Mouse (Mus musculus): ENCODE results near the gene Dad1. TPM values are rescaled to one million over a fixed set of nuclear protein-coding genes. Genes with fewer than 3 reads are reported as not detected.

Gene Dad1
- polyA plus RNA-seq, 1 experiment from 2014 or later = 256 TPM

GRCm38 (mm10) chr14:54244183-54244582, 9.7 kb downstream of the Dad1 start:
- no peaks in the 10 kb centered on the region for H3K9me3 ChIP-seq (replicated peaks; ENCODE audit: control insufficient read depth, low read length)
- H3K4me1 ChIP-seq (ENCODE audit: control insufficient read depth, insufficient read depth, low read length) = no peaks in the 10 kb centered on the region
- ATAC-seq (replicated peaks; ENCODE audit: insufficient number of reproducible peaks, low FRiP score, low TSS enrichment, low read depth) = no peak
- no peak overlapping the region for H3K27ac ChIP-seq (replicated peaks; ENCODE audit: low read depth, low read length)
- no peak overlapping the region for H3K9ac ChIP-seq (replicated peaks; ENCODE audit: low read length)
- WGBS = 71% methylated on average over 3 of the region's 3 CpGs
- H3K4me3 ChIP-seq (ENCODE audit: low read depth, low read length) = no peak overlapping the region
- 0 out of 2 replicates have a peak, but pooled peaks cover 5% of the 10 kb centered on the region for H3K36me3 ChIP-seq (replicated peaks; ENCODE audit: control insufficient read depth, insufficient read depth, low read depth, low read length)
- peak; percentile 18 for DNase-seq (ENCODE audit: low spot score)
- H3K4me2 ChIP-seq (ENCODE audit: low read depth, low read length) = no peak overlapping the region
- no peaks in the 10 kb centered on the region for H3K27me3 ChIP-seq (ENCODE audit: control insufficient read depth, insufficient read depth, low read length)

GRCm38 (mm10) chr14:54240542-54240941, 13.4 kb downstream of the Dad1 start:
- no peaks in the 10 kb centered on the region for H3K4me1 ChIP-seq (ENCODE audit: control insufficient read depth, insufficient read depth, low read length)
- 0 out of 2 replicates have a peak, but pooled peaks cover 5% of the 10 kb centered on the region for H3K36me3 ChIP-seq (replicated peaks; ENCODE audit: control insufficient read depth, insufficient read depth, low read depth, low read length)
- no peak overlapping the region for H3K27ac ChIP-seq (replicated peaks; ENCODE audit: low read depth, low read length)
- 90% methylated on average over 5 of the region's 5 CpGs for WGBS
- H3K4me2 ChIP-seq (ENCODE audit: low read depth, low read length) = no peak overlapping the region
- DNase-seq (ENCODE audit: low spot score) (no peak), ATAC-seq (replicated peaks; ENCODE audit: insufficient number of reproducible peaks, low FRiP score, low TSS enrichment, low read depth) (no peak)
- no peaks in the 10 kb centered on the region for H3K27me3 ChIP-seq (ENCODE audit: control insufficient read depth, insufficient read depth, low read length)
- no peak overlapping the region for H3K4me3 ChIP-seq (ENCODE audit: low read depth, low read length)
- no peak overlapping the region for H3K9ac ChIP-seq (replicated peaks; ENCODE audit: low read length)
- no peaks in the 10 kb centered on the region for H3K9me3 ChIP-seq (replicated peaks; ENCODE audit: control insufficient read depth, low read length)

GRCm38 (mm10) chr14:54239002-54239736, 14.7 kb downstream of the Dad1 start:
- Histone ChIP-seq H3K9ac (replicated peaks; ENCODE audit: low read length) (no peak overlapping the region), H3K27me3 (ENCODE audit: control insufficient read depth, insufficient read depth, low read length) (no peaks in the 10 kb centered on the region), H3K27ac (replicated peaks; ENCODE audit: low read depth, low read length) (no peak overlapping the region), H3K4me3 (ENCODE audit: low read depth, low read length) (no peak overlapping the region), H3K4me2 (ENCODE audit: low read depth, low read length) (no peak overlapping the region), H3K9me3 (replicated peaks; ENCODE audit: control insufficient read depth, low read length) (no peaks in the 10 kb centered on the region), H3K36me3 (replicated peaks; ENCODE audit: control insufficient read depth, insufficient read depth, low read depth, low read length) (0 out of 2 replicates have a peak, but pooled peaks cover 5% of the 10 kb centered on the region), H3K4me1 (ENCODE audit: control insufficient read depth, insufficient read depth, low read length) (no peaks in the 10 kb centered on the region)
- DNase-seq (ENCODE audit: low spot score) (peak; percentile 90), ATAC-seq (replicated peaks; ENCODE audit: insufficient number of reproducible peaks, low FRiP score, low TSS enrichment, low read depth) (0 out of 2 replicates have a peak, but pooled peaks have one; percentile 46)
- 25% methylated on average over 7 of the region's 7 CpGs for WGBS

DNA sequence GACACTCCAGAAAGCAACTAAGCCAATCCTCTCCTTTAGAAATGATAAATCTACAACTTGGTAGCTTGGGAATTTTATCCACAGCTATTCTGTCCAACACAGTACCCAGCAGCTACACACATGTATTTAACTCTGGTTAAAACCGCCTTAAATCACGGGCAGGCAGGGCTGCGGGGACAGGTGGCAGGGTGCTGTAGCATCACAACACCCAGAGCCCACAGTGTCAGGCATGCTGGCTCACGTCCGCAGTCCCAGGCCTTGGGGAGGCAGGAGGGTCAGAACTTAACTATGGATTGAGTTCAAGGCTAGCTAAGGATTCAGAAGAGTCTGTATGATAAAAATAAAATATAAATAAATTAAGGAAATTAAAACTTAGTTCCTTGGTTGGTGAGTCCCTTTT, 17.0 kb downstream of the Dad1 start:
- Histone ChIP-seq H3K4me3 (ENCODE audit: low read depth, low read length) (no peak overlapping the region), H3K4me2 (ENCODE audit: low read depth, low read length) (no peak overlapping the region), H3K36me3 (replicated peaks; ENCODE audit: control insufficient read depth, insufficient read depth, low read depth, low read length) (0 out of 2 replicates have a peak, but pooled peaks cover under 1% of the 10 kb centered on the region), H3K4me1 (ENCODE audit: control insufficient read depth, insufficient read depth, low read length) (peaks cover 2% of the 10 kb centered on the region; the same call in 1 of the 2 replicates), H3K27me3 (ENCODE audit: control insufficient read depth, insufficient read depth, low read length) (no peaks in the 10 kb centered on the region), H3K27ac (replicated peaks; ENCODE audit: low read depth, low read length) (no peak overlapping the region), H3K9me3 (replicated peaks; ENCODE audit: control insufficient read depth, low read length) (no peaks in the 10 kb centered on the region), H3K9ac (replicated peaks; ENCODE audit: low read length) (no peak overlapping the region)
- DNase-seq (ENCODE audit: low spot score) = no peak
- 96% methylated on average over 5 of the region's 5 CpGs for WGBS
- no peak for ATAC-seq (replicated peaks; ENCODE audit: insufficient number of reproducible peaks, low FRiP score, low TSS enrichment, low read depth)

DNA sequence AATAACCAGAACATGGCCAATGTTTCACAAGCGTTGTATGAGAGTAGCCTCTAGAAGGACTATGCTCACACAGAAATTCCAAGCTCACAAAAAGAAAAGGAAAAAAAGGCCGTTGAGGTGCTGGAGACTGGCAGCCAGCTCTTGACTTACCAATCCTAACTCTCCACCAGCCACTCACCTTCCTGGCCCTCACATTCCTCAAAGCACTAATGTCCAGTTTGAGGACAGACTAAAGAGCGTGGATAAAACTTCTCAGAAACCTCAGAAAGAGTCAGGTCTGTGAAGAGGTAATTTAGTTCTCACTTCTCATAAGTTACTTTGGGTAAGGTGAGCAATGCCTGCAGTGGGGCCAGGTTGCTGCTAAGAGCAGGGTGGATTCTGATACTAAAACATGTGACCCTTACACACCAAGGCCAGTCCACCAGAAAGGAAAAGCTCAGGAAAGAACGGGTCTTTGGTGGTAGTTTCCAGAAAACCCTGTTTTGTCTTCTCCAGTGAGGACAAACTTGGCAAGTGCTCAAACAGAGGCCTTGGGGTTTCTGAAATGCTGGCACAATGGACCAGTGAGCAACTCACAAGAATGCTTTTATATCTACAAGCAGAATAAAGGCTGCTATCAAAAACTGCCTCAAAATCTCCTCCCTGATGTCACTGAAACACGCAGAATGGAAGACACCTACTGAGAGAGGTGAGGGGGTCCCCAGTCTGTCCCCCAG, 17.9 kb downstream of the Dad1 start:
- Histone ChIP-seq H3K27me3 (ENCODE audit: control insufficient read depth, insufficient read depth, low read length) (no peaks in the 10 kb centered on the region), H3K4me3 (ENCODE audit: low read depth, low read length) (no peak overlapping the region), H3K9me3 (replicated peaks; ENCODE audit: control insufficient read depth, low read length) (no peaks in the 10 kb centered on the region), H3K36me3 (replicated peaks; ENCODE audit: control insufficient read depth, insufficient read depth, low read depth, low read length) (no peaks in the 10 kb centered on the region), H3K4me1 (ENCODE audit: control insufficient read depth, insufficient read depth, low read length) (peaks cover 2% of the 10 kb centered on the region; the same call in 1 of the 2 replicates), H3K4me2 (ENCODE audit: low read depth, low read length) (no peak overlapping the region), H3K27ac (replicated peaks; ENCODE audit: low read depth, low read length) (no peak overlapping the region), H3K9ac (replicated peaks; ENCODE audit: low read length) (no peak overlapping the region)
- ATAC-seq (replicated peaks; ENCODE audit: insufficient number of reproducible peaks, low FRiP score, low TSS enrichment, low read depth) (no peak), DNase-seq (ENCODE audit: low spot score) (no peak)
- 85% methylated on average over 5 of the region's 5 CpGs for WGBS

GRCm38 (mm10) chr14:54234231-54235040, 19.5 kb downstream of the Dad1 start:
- no peak for ATAC-seq (replicated peaks; ENCODE audit: insufficient number of reproducible peaks, low FRiP score, low TSS enrichment, low read depth)
- Histone ChIP-seq H3K4me2 (ENCODE audit: low read depth, low read length) (no peak overlapping the region), H3K27me3 (ENCODE audit: control insufficient read depth, insufficient read depth, low read length) (no peaks in the 10 kb centered on the region), H3K36me3 (replicated peaks; ENCODE audit: control insufficient read depth, insufficient read depth, low read depth, low read length) (no peaks in the 10 kb centered on the region), H3K9ac (replicated peaks; ENCODE audit: low read length) (no peak overlapping the region), H3K27ac (replicated peaks; ENCODE audit: low read depth, low read length) (no peak overlapping the region), H3K9me3 (replicated peaks; ENCODE audit: control insufficient read depth, low read length) (no peaks in the 10 kb centered on the region), H3K4me3 (ENCODE audit: low read depth, low read length) (no peak overlapping the region), H3K4me1 (ENCODE audit: control insufficient read depth, insufficient read depth, low read length) (peaks cover 2% of the 10 kb centered on the region; the same call in 1 of the 2 replicates)
- DNase-seq (ENCODE audit: low spot score) = no peak
- WGBS = 86% methylated on average over 20 of the region's 20 CpGs

GRCm38 (mm10) chr14:54233559-54234143, 20.3 kb downstream of the Dad1 start:
- Histone ChIP-seq H3K4me3 (ENCODE audit: low read depth, low read length) (no peak overlapping the region), H3K9me3 (replicated peaks; ENCODE audit: control insufficient read depth, low read length) (no peaks in the 10 kb centered on the region), H3K27ac (replicated peaks; ENCODE audit: low read depth, low read length) (no peak overlapping the region), H3K4me1 (ENCODE audit: control insufficient read depth, insufficient read depth, low read length) (peaks cover 2% of the 10 kb centered on the region; the same call in 1 of the 2 replicates), H3K36me3 (replicated peaks; ENCODE audit: control insufficient read depth, insufficient read depth, low read depth, low read length) (no peaks in the 10 kb centered on the region), H3K27me3 (ENCODE audit: control insufficient read depth, insufficient read depth, low read length) (no peaks in the 10 kb centered on the region), H3K4me2 (ENCODE audit: low read depth, low read length) (no peak overlapping the region), H3K9ac (replicated peaks; ENCODE audit: low read length) (no peak overlapping the region)
- ATAC-seq (replicated peaks; ENCODE audit: insufficient number of reproducible peaks, low FRiP score, low TSS enrichment, low read depth) = no peak
- DNase-seq (ENCODE audit: low spot score) = no peak
- WGBS = 77% methylated on average over 16 of the region's 16 CpGs

All from embryonic facial prominence, embryonic 11.5 days (tissue).